Mouse (Mus musculus): ENCODE data around the gene Git2. TPM values are rescaled to one million over a fixed set of nuclear protein-coding genes. Genes with fewer than 3 reads are reported as not detected.

The Git2 gene
- polyA plus RNA-seq, 1 experiment = 221 TPM

GRCm38 (mm10) chr5:114745581-114745980 is 29.7 kb downstream of the Git2 start:
- Histone ChIP-seq H3K36me3 (ENCODE audit: control insufficient read depth, insufficient read depth, low read length) (peaks cover 90% of the 10 kb centered on the region), H3K4me1 (replicated peaks; ENCODE audit: control insufficient read depth, insufficient read depth, low read length) (no peaks in the 10 kb centered on the region), H3K27me3 (ENCODE audit: control insufficient read depth, insufficient read depth, low read length) (no peaks in the 10 kb centered on the region), H3K27ac (ENCODE audit: control insufficient read depth, insufficient read depth, low read length) (no peak overlapping the region), H3K4me3 (ENCODE audit: control insufficient read depth, insufficient read depth, low read length) (no peak overlapping the region)
- no peak for DNase-seq
- WGBS = 87% methylated on average over 5 of the region's 5 CpGs
- TF ChIP-seq CTCF (IDR thresholded peaks at IDR 0.05; ENCODE audit: borderline replicate concordance, control insufficient read depth, extremely low read depth, insufficient read depth, low read length, poor library complexity) (no peak), POLR2A (IDR thresholded peaks at IDR 0.05; ENCODE audit: control insufficient read depth, extremely low read depth, insufficient read depth, low read length, poor library complexity) (no peak)

GRCm38 (mm10) chr5:114743697-114744090 is 31.6 kb downstream of the Git2 start:
- Histone ChIP-seq H3K36me3 (ENCODE audit: control insufficient read depth, insufficient read depth, low read length) (peaks cover 90% of the 10 kb centered on the region), H3K4me1 (replicated peaks; ENCODE audit: control insufficient read depth, insufficient read depth, low read length) (no peaks in the 10 kb centered on the region), H3K4me3 (ENCODE audit: control insufficient read depth, insufficient read depth, low read length) (no peak overlapping the region), H3K27ac (ENCODE audit: control insufficient read depth, insufficient read depth, low read length) (no peak overlapping the region), H3K27me3 (ENCODE audit: control insufficient read depth, insufficient read depth, low read length) (no peaks in the 10 kb centered on the region)
- no peak for DNase-seq
- TF ChIP-seq POLR2A (IDR thresholded peaks at IDR 0.05; ENCODE audit: control insufficient read depth, extremely low read depth, insufficient read depth, low read length, poor library complexity) (no peak), CTCF (IDR thresholded peaks at IDR 0.05; ENCODE audit: borderline replicate concordance, control insufficient read depth, extremely low read depth, insufficient read depth, low read length, poor library complexity) (no peak)
- WGBS = 96% methylated on average over 8 of the region's 8 CpGs

GRCm38 (mm10) chr5:114742998-114743696 is 32.2 kb downstream of the Git2 start:
- no peak for TF ChIP-seq POLR2A (IDR thresholded peaks at IDR 0.05; ENCODE audit: control insufficient read depth, extremely low read depth, insufficient read depth, low read length, poor library complexity)
- TF ChIP-seq CTCF (IDR thresholded peaks at IDR 0.05; ENCODE audit: borderline replicate concordance, control insufficient read depth, extremely low read depth, insufficient read depth, low read length, poor library complexity) = no peak
- no peaks in the 10 kb centered on the region for H3K4me1 ChIP-seq (replicated peaks; ENCODE audit: control insufficient read depth, insufficient read depth, low read length)
- WGBS = 97% methylated on average over 13 of the region's 13 CpGs
- H3K27me3 ChIP-seq (ENCODE audit: control insufficient read depth, insufficient read depth, low read length) = no peaks in the 10 kb centered on the region
- H3K36me3 ChIP-seq (ENCODE audit: control insufficient read depth, insufficient read depth, low read length) = peaks cover 90% of the 10 kb centered on the region
- no peak for DNase-seq
- no peak overlapping the region for H3K27ac ChIP-seq (ENCODE audit: control insufficient read depth, insufficient read depth, low read length)
- no peak overlapping the region for H3K4me3 ChIP-seq (ENCODE audit: control insufficient read depth, insufficient read depth, low read length)

GRCm38 (mm10) chr5:114742572-114742971 is 32.7 kb downstream of the Git2 start:
- no peaks in the 10 kb centered on the region for H3K27me3 ChIP-seq (ENCODE audit: control insufficient read depth, insufficient read depth, low read length)
- peaks cover 90% of the 10 kb centered on the region for H3K36me3 ChIP-seq (ENCODE audit: control insufficient read depth, insufficient read depth, low read length)
- 96% methylated on average over 10 of the region's 10 CpGs for WGBS
- TF ChIP-seq CTCF (IDR thresholded peaks at IDR 0.05; ENCODE audit: borderline replicate concordance, control insufficient read depth, extremely low read depth, insufficient read depth, low read length, poor library complexity) = no peak
- TF ChIP-seq POLR2A (IDR thresholded peaks at IDR 0.05; ENCODE audit: control insufficient read depth, extremely low read depth, insufficient read depth, low read length, poor library complexity) = no peak
- no peak for DNase-seq
- no peak overlapping the region for H3K4me3 ChIP-seq (ENCODE audit: control insufficient read depth, insufficient read depth, low read length)
- no peak overlapping the region for H3K27ac ChIP-seq (ENCODE audit: control insufficient read depth, insufficient read depth, low read length)
- H3K4me1 ChIP-seq (replicated peaks; ENCODE audit: control insufficient read depth, insufficient read depth, low read length) = no peaks in the 10 kb centered on the region

GRCm38 (mm10) chr5:114740595-114740994 is 34.7 kb downstream of the Git2 start:
- Histone ChIP-seq H3K36me3 (ENCODE audit: control insufficient read depth, insufficient read depth, low read length) (peaks cover 99% of the 10 kb centered on the region), H3K27ac (ENCODE audit: control insufficient read depth, insufficient read depth, low read length) (no peak overlapping the region), H3K4me1 (replicated peaks; ENCODE audit: control insufficient read depth, insufficient read depth, low read length) (no peaks in the 10 kb centered on the region), H3K27me3 (ENCODE audit: control insufficient read depth, insufficient read depth, low read length) (no peaks in the 10 kb centered on the region), H3K4me3 (ENCODE audit: control insufficient read depth, insufficient read depth, low read length) (no peak overlapping the region)
- DNase-seq = no peak
- TF ChIP-seq POLR2A (IDR thresholded peaks at IDR 0.05; ENCODE audit: control insufficient read depth, extremely low read depth, insufficient read depth, low read length, poor library complexity) (no peak), CTCF (IDR thresholded peaks at IDR 0.05; ENCODE audit: borderline replicate concordance, control insufficient read depth, extremely low read depth, insufficient read depth, low read length, poor library complexity) (no peak)
- 91% methylated on average over 4 of the region's 4 CpGs for WGBS

- Histone ChIP-seq H3K36me3 (ENCODE audit: control insufficient read depth, insufficient read depth, low read length) (peaks cover 96% of the 10 kb centered on the region), H3K27me3 (ENCODE audit: control insufficient read depth, insufficient read depth, low read length) (no peaks in the 10 kb centered on the region), H3K4me1 (replicated peaks; ENCODE audit: control insufficient read depth, insufficient read depth, low read length) (no peaks in the 10 kb centered on the region), H3K4me3 (ENCODE audit: control insufficient read depth, insufficient read depth, low read length) (no peak overlapping the region), H3K27ac (ENCODE audit: control insufficient read depth, insufficient read depth, low read length) (no peak overlapping the region)
- no peak for TF ChIP-seq POLR2A (IDR thresholded peaks at IDR 0.05; ENCODE audit: control insufficient read depth, extremely low read depth, insufficient read depth, low read length, poor library complexity)
- TF ChIP-seq CTCF (IDR thresholded peaks at IDR 0.05; ENCODE audit: borderline replicate concordance, control insufficient read depth, extremely low read depth, insufficient read depth, low read length, poor library complexity) = no peak
- 95% methylated on average over 12 of the region's 12 CpGs for WGBS
- no peak for DNase-seq
These were observed 36.5 kb downstream of the Git2 start for GRCm38 (mm10) chr5:114738707-114739241.

All from thymus, adult 2 months (tissue).